Mouse (Mus musculus) cerebellum, adult 2 months (tissue): ENCODE results near the gene Ube3c. TPM values are rescaled to one million over a fixed set of nuclear protein-coding genes. Genes with fewer than 3 reads are reported as not detected.
"Not testable (repeated sequence)": the region's sequence is repeated elsewhere in the genome, so short reads cannot be mapped to it uniquely, and the experiment has no call there.

Experiments used
- DNase-seq, 2 experiments: peaks; one replicate each; pipeline ENCODE4 v3.0.0; 2021
- H3K27ac ChIP-seq: fragments of 200-500 bp; 2 replicates; pipeline ENCODE4 v1.5.1; 2012; ENCODE audit warnings: low read length, control low read depth, inconsistent platforms; ENCODE audit not compliant: insufficient read depth
- H3K27me3 ChIP-seq: fragments of 200-500 bp; 2 replicates; pipeline ENCODE4 v1.6.1; 2012; ENCODE audit warnings: inconsistent platforms, mild to moderate bottlenecking, low read length, moderate library complexity; ENCODE audit not compliant: control insufficient read depth, insufficient read depth
- H3K4me1 ChIP-seq: fragments of 200-500 bp; 2 replicates; pipeline ENCODE4 v1.6.1; 2011; ENCODE audit warnings: low read length; ENCODE audit not compliant: control insufficient read depth, insufficient read depth
- H3K4me3 ChIP-seq: fragments of 200-500 bp; replicated peaks from 2 replicates; pipeline ENCODE3; 2011; ENCODE audit warnings: mild to moderate bottlenecking, low read depth, low read length, control low read depth; ENCODE audit not compliant: insufficient read depth
- CTCF ChIP-seq: fragments of 200-500 bp; IDR thresholded peaks from 2 replicates; pipeline ENCODE4 v1.5.1; 2011; ENCODE audit warnings: low read depth, mild to moderate bottlenecking, control low read depth, low read length, moderate library complexity, borderline replicate concordance; ENCODE audit not compliant: insufficient read depth
- POLR2A ChIP-seq: fragments of 200-500 bp; IDR thresholded peaks from 2 replicates; pipeline ENCODE4 v1.6.1; 2011; ENCODE audit warnings: low read length, control low read depth, borderline replicate concordance; ENCODE audit not compliant: insufficient read depth
- WGBS: fragments of 180-500 bp; shearing (Covaris S2); methylation state at CpG from one replicate; pipeline ENCODE4 v1.1.7; 2018; 5-methylcytosine and 5-hydroxymethylcytosine counted together
- polyA plus RNA-seq: library from polyadenylated mRNA; depleted of rRNA; stranded (reverse); fragments of >200 nt; gene quantifications from 2 replicates; pipeline ENCODE4 v1.2.3, GENCODE M21; 2012; rRNA removed

The Ube3c gene
- polyA plus RNA-seq, result 39.0 and 40.0 TPM in 2 replicates

DNA sequence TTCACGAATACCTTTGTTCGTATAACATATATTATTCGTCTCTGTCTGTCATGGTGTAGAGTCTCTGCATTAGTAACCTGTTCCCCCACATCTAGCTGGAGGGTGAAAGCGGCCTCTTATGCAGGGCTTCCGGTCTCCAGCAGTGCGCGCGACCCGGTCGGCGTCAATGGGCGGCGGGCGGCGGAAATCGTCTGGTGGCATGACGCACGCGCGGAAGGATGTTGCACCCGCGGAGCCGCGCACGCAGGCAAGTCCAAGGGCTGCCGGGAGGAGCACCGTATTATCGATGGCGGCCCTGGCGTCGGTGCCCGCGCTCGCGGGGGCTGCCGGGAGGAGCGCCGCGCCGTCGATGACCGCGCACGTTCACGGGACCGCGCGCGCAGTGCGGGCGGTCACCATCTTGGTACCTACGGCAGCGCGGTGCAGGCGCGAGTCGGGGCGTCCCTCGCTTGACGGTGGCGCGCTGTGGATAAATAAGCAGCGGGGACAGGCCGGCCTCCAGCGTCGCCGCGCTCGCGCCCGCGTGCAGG, at the start of gene Ube3c:
TSS of gene Ube3c (plus strand) at position 395 of the 530 bp plus-strand sequence.
- no peaks in the 10 kb centered on the region for H3K27me3 ChIP-seq
- peak; percentile 98 to 99 for DNase-seq
- WGBS, result under 1% methylated on average over 71 of the region's 72 CpGs
- peaks cover 8% of the 10 kb centered on the region; the same call in 1 of the 2 replicates for H3K4me1 ChIP-seq
- H3K27ac ChIP-seq, result peak within 1 kb of the TSS; percentile 45; the same call in 1 of the 2 replicates
- TF ChIP-seq POLR2A, result peak; percentile 69
- no peak for TF ChIP-seq CTCF
- peak within 1 kb of the TSS; percentile 76 for H3K4me3 ChIP-seq

DNA sequence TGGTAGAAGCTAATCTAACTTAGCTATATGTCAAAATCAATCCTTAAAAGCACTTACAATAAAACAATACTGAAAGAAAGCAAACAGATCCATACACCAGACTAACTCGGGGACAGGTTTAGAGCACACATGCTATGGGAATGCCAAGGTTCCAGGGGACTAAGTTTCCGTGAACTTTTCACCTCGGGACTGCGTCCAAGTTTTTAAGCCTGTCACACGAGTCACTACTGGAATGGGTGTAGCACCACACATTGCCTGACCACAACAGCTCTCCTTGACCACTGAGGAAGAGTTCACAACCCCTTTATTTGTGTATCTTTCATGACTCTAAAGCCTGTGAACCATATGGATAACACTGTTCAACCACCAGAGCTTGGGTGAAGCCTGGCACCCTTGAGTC, 8.9 kb upstream of the Ube3c start:
- no peak for DNase-seq
- H3K4me3 ChIP-seq, result no peak overlapping the region
- no peaks in the 10 kb centered on the region for H3K4me1 ChIP-seq
- H3K27me3 ChIP-seq, result no peaks in the 10 kb centered on the region
- 80% methylated on average over 5 of the region's 5 CpGs for WGBS
- TF ChIP-seq CTCF, result no peak
- TF ChIP-seq POLR2A, result no peak
- no peak overlapping the region for H3K27ac ChIP-seq

DNA sequence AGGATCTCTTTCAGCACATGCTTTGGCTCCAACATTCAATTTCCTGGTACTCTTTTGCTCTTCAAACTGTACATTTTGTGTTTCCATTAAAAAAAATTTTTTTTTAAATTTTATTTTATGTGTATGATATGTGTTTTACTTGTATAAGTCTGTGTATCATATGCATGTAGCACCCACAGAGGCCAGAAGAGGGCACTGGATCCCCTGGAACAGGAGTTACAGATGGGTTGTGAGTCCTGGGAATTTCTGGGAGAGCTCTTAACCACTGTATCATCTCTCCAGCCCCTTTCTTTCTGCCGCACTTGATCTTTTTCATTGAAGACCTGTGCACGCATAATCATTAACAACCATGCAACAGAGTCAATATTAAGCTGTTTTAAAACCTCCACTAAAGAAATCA, 8.4 kb upstream of the Ube3c start:
- TF ChIP-seq CTCF (no peak), POLR2A (no peak)
- 96% methylated on average over 2 of the region's 2 CpGs for WGBS
- DNase-seq, result no peak
- Histone ChIP-seq H3K4me3 (no peak overlapping the region), H3K4me1 (no peaks in the 10 kb centered on the region), H3K27ac (no peak overlapping the region), H3K27me3 (no peaks in the 10 kb centered on the region)

GRCm38 (mm10) chr5:29569378-29570280, 587 bp downstream of the Ube3c start:
- Histone ChIP-seq H3K27ac (peak overlapping the region; percentile 45; the same call in 1 of the 2 replicates), H3K27me3 (no peaks in the 10 kb centered on the region), H3K4me1 (peaks cover 8% of the 10 kb centered on the region; the same call in 1 of the 2 replicates), H3K4me3 (peak overlapping the region; percentile 76)
- TF ChIP-seq POLR2A (peak; percentile 26; the same call in 1 of the 2 replicates), CTCF (no peak)
- WGBS, result under 1% methylated on average over 67 of the region's 67 CpGs
- no peak for DNase-seq

- H3K27me3 ChIP-seq, H3K27ac ChIP-seq, DNase-seq, H3K4me3 ChIP-seq, H3K4me1 ChIP-seq: not testable (repeated sequence)
- WGBS, result 54% methylated on average over 11 of the region's 11 CpGs
These were observed 5.2 kb downstream of the Ube3c start for GRCm38 (mm10) chr5:29574286-29574685.

DNA sequence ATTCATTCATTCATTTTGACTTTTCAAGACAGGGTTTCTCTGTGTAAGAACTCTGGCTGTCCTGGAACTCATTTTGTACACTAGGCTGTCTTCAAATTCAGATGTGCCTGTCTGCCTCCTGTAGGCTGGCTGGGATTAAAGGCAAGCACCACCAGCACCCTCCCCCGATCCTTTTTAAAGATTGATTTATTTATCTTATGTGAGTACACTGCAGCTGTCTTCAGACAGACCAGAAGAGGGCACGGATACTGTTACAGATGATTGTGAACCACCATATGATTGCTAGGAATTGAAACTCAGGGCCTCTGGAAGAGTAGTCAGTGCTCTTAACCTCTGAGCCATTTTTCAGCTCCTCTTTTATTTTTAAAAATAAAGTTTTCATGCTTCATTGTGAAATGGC, 6.0 kb downstream of the Ube3c start:
- H3K27me3 ChIP-seq, result no peaks in the 10 kb centered on the region
- no peak for DNase-seq
- WGBS, result 71% methylated on average over 2 of the region's 2 CpGs
- peaks cover 8% of the 10 kb centered on the region; the same call in 1 of the 2 replicates for H3K4me1 ChIP-seq
- H3K27ac ChIP-seq, result no peak overlapping the region
- no peak overlapping the region for H3K4me3 ChIP-seq
- TF ChIP-seq POLR2A, result no peak
- no peak for TF ChIP-seq CTCF

DNA sequence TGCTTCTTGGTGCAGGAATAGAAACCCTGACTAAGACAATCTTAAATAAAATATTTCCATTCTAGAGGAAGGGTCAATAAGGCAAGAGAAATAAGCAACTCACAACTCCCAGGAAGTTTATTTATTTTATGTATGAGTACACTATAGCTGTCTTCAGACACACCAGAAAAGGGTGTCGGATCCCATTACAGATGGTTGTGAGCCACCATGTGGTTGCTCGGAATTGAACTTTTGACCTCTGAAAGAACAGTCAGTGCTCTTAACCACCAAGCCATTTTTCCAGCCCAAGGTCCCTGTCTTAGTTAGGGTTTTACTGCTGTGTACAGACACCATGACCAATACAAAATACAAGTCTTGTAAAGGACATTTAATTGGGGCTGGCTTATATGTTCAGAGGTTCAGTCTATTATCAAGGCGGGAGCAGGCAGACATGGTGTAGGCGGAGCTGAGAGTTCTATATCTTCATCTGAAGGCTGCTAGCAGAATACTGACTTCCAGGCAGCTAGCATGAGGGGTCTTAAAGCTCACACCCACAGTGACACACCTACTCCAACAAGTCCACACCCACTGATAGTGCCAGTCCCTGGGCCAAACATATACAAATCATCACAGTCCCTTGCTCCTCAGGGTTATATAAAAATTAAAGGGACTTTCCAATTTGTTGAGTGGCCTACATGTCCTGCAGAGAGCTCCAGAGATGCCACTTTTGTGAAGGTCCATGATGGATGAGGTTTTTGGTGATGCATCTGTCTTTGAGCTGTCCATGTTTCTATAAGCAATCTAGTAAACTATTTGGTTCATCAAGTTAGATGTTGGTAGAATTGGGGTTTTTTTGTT, 9.0 kb downstream of the Ube3c start:
- Histone ChIP-seq H3K4me1 (no peaks in the 10 kb centered on the region), H3K27me3 (no peaks in the 10 kb centered on the region), H3K27ac (no peak overlapping the region), H3K4me3 (no peak overlapping the region)
- 96% methylated on average over 4 of the region's 4 CpGs for WGBS
- no peak for DNase-seq
- no peak for TF ChIP-seq POLR2A
- TF ChIP-seq CTCF, result no peak
